Mouse (Mus musculus) lung, postnatal 4 days (tissue): Measurements from ENCODE around the gene Prokr1.
A peak's percentile ranks its signal among the peaks of the same experiment; 100 is the strongest.
"Not testable (repeated sequence)": the region's sequence is repeated elsewhere in the genome, so short reads cannot be mapped to it uniquely, and the experiment has no call there.

Experiments
- DNase-seq, 2 experiments: peaks; one replicate each; pipeline ENCODE4 v3.0.0; 2021

Gene Prokr1

GRCm38 (mm10) chr6:87590394-87591281 is at the start of gene Prokr1:
Gene Prokr1 (minus strand): TSS chr6:87590743.
- peak; percentile 50 to 65 for DNase-seq

- DNase-seq, result no peak
Observed at GRCm38 (mm10) chr6:87638134-87638660, 47.7 kb upstream of the Prokr1 start.

GRCm38 (mm10) chr6:87632176-87632575 is 41.6 kb upstream of the Prokr1 start:
- no peak for DNase-seq

DNA sequence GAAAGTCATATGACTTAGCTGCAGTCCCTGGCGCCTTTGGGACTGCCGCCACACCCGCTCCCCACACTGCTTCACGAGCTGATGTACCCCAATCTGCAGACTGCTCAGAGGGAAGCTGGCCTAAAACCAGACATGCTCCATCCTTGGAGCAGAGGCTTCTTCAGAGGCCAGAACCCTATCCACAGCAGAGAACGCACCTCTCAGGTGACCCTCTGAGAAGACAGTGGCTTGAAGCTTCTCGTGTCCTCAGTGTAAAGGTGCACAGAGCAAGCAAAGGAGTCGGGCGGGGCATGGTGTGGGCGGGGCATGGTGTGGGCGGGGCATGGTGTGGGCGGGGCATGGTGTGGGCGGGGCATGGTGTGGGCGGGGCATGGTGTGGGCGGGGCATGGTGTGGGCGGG is 38.4 kb upstream of the Prokr1 start:
- DNase-seq, result not testable (repeated sequence)

GRCm38 (mm10) chr6:87623151-87623550 is 32.6 kb upstream of the Prokr1 start:
- no peak for DNase-seq

GRCm38 (mm10) chr6:87621281-87621680 is 30.7 kb upstream of the Prokr1 start:
- DNase-seq, result peak; percentile 68 to 85

GRCm38 (mm10) chr6:87618021-87618420 is 27.5 kb upstream of the Prokr1 start:
- no peak for DNase-seq

GRCm38 (mm10) chr6:87615696-87616083 is 25.1 kb upstream of the Prokr1 start:
- no peak for DNase-seq

DNA sequence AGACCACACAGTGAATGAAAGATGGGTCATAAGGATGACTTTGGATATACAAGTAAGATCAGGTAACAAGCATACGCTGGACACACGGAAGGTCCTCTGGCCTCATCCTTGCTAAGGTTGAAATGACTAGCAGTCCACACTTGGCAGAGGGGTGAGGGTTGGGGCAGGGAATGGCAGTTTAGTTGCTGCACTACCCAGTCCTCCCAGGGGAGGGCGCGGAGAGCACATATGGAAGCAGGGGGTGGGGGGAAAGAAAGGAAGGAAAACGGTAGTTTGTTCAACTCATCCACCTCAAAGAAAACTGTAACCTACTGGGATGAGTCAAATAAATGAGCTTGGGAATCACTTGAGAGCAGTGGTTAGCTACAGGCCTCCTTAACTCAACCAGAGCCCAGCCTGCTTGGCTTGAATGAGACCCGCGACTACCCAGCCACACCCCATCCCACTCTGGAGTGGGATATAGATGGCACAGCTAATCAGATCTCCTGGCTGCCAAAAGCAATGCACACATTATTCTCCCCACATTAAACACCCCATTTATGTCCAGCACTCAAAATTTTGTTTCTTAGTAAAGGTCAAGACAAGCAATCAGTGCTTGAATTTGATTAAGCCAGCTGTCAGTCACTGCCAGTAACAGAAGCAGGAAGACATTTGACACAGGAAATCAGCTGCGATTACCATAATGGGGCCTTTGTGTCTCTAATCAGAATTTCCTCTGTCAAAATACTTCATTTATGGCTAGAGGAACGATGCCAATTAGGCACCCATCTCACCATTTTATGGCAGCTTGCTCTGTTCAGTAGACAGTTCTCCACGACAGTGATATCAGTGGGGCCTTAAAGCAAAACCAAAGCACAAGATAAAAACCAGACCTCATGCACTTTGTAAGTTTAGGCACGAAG is 24.5 kb upstream of the Prokr1 start:
- DNase-seq, result peak; percentile 53 to 72

DNA sequence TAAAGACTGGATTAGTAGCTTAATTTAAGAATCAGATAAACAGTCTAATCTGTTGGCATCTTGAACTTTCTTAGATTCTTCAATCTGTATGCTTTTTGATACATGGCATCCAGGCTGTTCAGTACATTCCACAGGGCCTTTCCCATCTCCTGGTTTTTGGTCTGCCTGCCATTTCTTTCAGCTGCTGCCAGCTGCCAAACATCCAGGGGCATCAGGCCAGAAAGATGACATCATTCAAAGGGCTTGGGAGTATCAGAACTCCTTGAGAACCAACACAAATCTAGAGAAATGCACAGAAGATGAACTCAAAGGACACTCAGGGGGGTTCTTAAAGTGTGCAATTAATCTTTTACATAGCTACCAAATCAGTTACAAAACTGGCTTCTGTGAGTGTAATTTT is 9.3 kb upstream of the Prokr1 start:
- DNase-seq, result peak; percentile 78

DNA sequence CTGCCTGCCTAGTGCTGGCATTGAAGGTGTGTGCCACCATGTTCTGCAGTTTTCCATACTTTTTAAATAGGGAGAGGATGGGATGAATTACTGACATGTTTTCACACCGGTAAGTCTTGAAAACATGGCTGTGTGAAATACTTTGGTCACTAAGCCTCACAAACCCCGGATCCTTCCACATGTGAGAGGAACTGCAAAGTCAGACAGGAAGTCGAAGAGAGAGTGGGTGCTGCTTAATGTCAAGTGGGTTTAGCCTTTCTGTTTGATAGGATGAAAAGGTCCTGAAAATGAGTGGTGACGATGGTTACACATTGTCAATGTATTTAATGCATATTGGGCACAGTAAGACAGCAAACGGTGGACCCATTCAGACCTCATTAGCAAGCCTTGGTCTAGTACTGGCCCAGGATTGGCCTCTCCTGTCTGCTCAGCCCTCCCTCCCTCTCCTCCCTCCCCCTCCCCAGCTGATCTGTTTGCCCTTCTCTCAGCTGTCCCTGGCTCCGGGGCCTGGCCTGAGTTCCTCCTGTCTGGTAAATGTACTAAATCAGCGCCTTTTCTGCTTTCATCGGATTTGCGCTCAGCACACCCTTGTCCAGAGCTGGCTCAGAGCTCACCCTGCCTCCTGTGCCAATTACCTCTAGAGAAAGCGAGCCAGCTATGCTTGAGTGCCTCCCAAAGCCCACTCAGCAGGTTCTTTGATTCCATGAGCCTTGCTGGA is 6.7 kb upstream of the Prokr1 start:
- no peak for DNase-seq

GRCm38 (mm10) chr6:87594188-87594587 is 3.6 kb upstream of the Prokr1 start:
- DNase-seq, result no peak

DNA sequence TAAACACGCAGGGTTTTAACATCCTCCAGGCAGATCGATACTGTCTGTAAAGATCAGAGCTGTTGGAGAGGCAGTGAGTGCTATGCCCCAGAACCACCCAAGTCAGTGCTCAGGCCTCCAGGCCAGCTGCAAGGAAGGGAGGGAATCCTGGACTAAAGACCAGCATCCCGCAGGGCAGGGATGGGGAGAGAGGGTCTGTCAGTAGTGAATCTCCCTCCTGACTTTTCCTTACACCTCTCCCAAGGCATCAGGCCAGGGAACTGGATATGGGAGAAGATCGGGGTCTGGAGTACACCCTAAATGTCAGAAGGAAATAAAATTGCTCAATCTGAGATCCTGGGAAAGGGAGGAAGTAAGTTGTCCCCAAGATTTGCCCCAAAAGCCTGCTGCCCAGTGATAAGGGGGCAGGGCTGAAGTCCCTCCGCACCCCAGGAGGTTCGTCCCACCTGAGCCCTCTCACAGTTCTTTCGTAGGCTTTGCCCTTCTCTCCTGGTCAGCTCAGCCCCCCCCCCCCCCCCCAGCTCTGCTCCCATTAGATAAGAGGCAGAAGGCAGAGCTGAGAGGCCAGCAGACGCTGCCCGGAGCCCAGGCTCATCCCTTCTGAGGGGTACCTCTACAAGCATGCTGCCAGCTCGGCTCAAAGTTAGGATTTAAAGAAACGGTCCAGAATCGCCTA is 687 bp downstream of the Prokr1 start:
- DNase-seq, result no peak

GRCm38 (mm10) chr6:87583991-87584390 is 6.6 kb downstream of the Prokr1 start:
- DNase-seq, result no peak

DNA sequence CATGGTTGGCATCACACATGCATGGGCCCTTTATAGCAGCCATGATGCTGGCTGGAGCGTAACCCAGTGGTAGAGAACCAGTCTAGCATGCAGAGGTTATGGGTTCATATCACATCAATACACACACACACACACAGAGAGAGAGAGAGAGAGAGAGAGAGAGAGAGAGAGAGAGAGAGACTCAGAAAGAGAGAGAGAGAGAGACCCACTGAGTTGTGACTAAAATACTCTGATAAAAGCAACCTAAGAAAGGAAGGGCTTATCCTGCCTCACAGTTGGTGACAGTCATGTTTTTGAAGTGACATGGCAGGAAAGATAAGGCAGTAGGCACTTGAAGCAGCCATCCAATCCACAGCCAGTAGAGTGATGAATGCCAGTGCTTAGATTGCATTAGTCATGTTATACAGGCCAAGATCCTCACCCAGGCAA is 7.3 kb downstream of the Prokr1 start:
- no peak for DNase-seq

GRCm38 (mm10) chr6:87582456-87582855 is 8.1 kb downstream of the Prokr1 start:
- DNase-seq, result peak; percentile 84 to 90

DNA sequence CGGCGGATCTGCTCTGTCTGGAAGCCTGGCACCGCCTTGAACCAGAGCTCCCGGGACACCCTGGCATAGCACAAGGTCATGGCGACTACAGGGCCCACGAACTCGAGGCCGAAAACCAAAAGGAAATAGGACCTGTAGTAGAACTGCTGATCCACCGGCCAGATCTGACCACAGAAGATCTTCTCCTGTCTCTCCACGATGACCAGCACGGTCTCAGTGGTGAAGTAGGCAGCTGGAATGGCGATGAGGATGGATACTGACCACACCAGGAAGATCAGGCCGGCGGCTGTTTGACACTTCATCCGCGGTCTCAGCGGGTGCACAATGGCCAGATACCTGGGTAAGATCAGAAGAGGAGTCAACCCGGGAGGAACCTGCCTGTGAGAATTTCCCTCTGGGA is 9.0 kb downstream of the Prokr1 start:
- no peak for DNase-seq

DNA sequence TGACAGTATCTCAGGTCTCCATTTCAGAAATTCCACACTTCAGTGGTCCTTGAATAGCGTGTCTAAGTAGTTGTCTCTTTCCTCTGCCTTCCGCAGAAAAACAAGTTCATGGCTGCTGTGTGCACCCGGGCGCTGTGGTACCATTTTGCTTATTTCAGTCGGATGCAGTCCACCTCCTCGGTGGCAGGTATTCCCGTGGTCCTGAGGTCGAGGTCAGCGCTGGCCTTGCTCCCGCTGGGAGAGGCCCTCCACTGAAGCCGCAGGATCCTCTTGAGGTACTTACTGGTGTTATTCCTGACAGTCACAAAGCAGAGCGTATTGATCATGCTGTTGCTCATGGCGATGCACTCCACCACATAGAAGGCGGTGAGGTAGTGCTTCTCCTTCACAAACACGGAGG is 9.5 kb downstream of the Prokr1 start:
- no peak for DNase-seq

GRCm38 (mm10) chr6:87578247-87578646 is 12.3 kb downstream of the Prokr1 start:
- no peak for DNase-seq

DNA sequence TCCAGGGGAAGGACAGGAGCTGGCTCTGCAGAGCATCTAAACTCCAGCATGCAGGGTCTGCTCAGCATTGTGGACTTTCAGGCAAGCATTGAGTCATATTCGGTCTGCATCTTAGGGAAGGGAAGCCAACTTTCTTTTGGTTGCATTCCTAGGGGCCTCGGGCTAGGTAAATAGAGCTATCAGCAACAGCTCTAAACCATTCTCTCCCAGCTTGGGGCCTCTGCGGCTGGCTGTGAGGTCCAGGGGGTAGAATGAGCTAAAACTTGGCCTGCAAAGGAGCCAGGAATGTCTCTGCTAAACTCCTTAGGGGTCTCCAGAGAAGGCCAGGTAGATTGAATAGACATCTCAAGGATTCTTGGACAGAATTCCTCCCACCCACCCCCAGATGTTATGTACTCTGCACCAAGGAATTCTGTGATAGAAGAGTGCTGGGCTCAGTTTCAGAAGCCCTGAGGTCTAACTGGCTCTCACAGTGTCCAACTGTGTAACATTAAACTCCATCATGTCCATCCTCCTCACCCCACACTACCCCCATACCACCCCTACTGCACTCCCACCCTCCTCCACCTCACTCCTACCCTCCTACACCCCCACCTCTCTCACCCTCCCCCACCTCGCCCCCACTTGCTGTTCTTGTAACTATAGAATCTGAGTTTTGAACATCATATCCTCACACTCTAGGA is 13.8 kb downstream of the Prokr1 start:
- no peak for DNase-seq

- DNase-seq, result not testable (repeated sequence)
Observed at GRCm38 (mm10) chr6:87571863-87572262, 18.7 kb downstream of the Prokr1 start.
